ENCODE assay signal across 8 mouse cellular contexts in genomic region chr2:29669711-29670110, GRCm38 (mm10). TPM values are rescaled to one million over a fixed set of nuclear protein-coding genes. Genes with fewer than 3 reads are reported as not detected.
A peak's percentile ranks its signal among the peaks of the same experiment; 100 is the strongest.
DNase-seq lines count a peak whose midpoint lies in the region; ATAC-seq and TF ChIP-seq lines count a peak whose summit lies in the region.
"Had no signal": no experiment of that assay in that cellular context is flagged by ENCODE, and none has a peak within 500 bp of the region (broad histone marks: within the 10 kb centered on the region; RNA-seq: fewer than 3 reads in every experiment).

No protein-coding gene starts in this region.

- H3K4me2 ChIP-seq in heart, postnatal 0 days (ENCODE audit: low read depth, low read length), result no peak overlapping the region
- no peak overlapping the region for H3K4me2 ChIP-seq in heart, embryonic 12.5 days
- no peak overlapping the region for H3K4me2 ChIP-seq in lung, embryonic 16.5 days (ENCODE audit: low read depth, low read length)

- H3K9me3 ChIP-seq in heart, postnatal 0 days (replicated peaks; ENCODE audit: control insufficient read depth, low read length), result no peaks in the 10 kb centered on the region
- no peaks in the 10 kb centered on the region for H3K9me3 ChIP-seq in heart, embryonic 12.5 days (replicated peaks)
- H3K9me3 ChIP-seq in lung, embryonic 16.5 days (ENCODE audit: control insufficient read depth, low read length), result no peaks in the 10 kb centered on the region
- H3K9me3 ChIP-seq: megakaryocyte, embryonic 14.5 days had no signal

- peaks cover 48% of the 10 kb centered on the region for H3K4me1 ChIP-seq in heart, postnatal 0 days (ENCODE audit: control insufficient read depth, insufficient read depth)
- peaks cover 60% of the 10 kb centered on the region for H3K4me1 ChIP-seq in heart, embryonic 12.5 days (replicated peaks)
- H3K4me1 ChIP-seq in lung, embryonic 16.5 days (replicated peaks; ENCODE audit: control insufficient read depth, insufficient read depth, low read length), result peaks cover 45% of the 10 kb centered on the region
- peaks cover 39% of the 10 kb centered on the region for H3K4me1 ChIP-seq in lung, adult 2 months (ENCODE audit: control insufficient read depth, insufficient read depth, low read length)
- peaks cover 44% of the 10 kb centered on the region for H3K4me1 ChIP-seq in olfactory bulb, adult 2 months (ENCODE audit: control insufficient read depth, insufficient read depth, low read length)

- no peak for TF ChIP-seq CTCF in heart, postnatal 0 days (IDR thresholded peaks at IDR 0.05; ENCODE audit: low read depth)
- TF ChIP-seq CTCF in lung, adult 2 months (IDR thresholded peaks at IDR 0.05; ENCODE audit: insufficient read depth, low read length), result no peak
- TF ChIP-seq CTCF in olfactory bulb, adult 2 months (IDR thresholded peaks at IDR 0.05; ENCODE audit: insufficient read depth, low read depth, low read length), result no peak

- no peak for TF ChIP-seq POLR2A in lung, adult 2 months (IDR thresholded peaks at IDR 0.05; ENCODE audit: borderline replicate concordance, extremely low read depth, low read depth, low read length)
- TF ChIP-seq POLR2A in olfactory bulb, adult 2 months (IDR thresholded peaks at IDR 0.05; ENCODE audit: insufficient read depth, low read depth, low read length), result no peak

- H3K27me3 ChIP-seq in heart, postnatal 0 days (ENCODE audit: control insufficient read depth, insufficient read depth, low read length), result no peaks in the 10 kb centered on the region
- H3K27me3 ChIP-seq in heart, embryonic 12.5 days (replicated peaks), result no peaks in the 10 kb centered on the region
- H3K27me3 ChIP-seq in lung, embryonic 16.5 days (ENCODE audit: control insufficient read depth, insufficient read depth, low read depth, low read length), result no peaks in the 10 kb centered on the region
- H3K27me3 ChIP-seq: megakaryocyte, embryonic 14.5 days had no signal

- DNase-seq in heart, postnatal 0 days (ENCODE audit: low spot score), result no peak
- no peak for DNase-seq in lung, adult 2 months
- DNase-seq in fibroblast of lung, adult 2 months (ENCODE audit: low read depth), result peak; percentile 51

- H3K36me3 ChIP-seq in heart, postnatal 0 days (replicated peaks; ENCODE audit: control insufficient read depth, insufficient read depth, low read length), result no peaks in the 10 kb centered on the region; the same call in 1 of the 2 replicates
- H3K36me3 ChIP-seq in heart, embryonic 12.5 days, result no peaks in the 10 kb centered on the region
- H3K36me3 ChIP-seq in lung, embryonic 16.5 days (ENCODE audit: control insufficient read depth, insufficient read depth, low read length), result no peaks in the 10 kb centered on the region

- H3K4me3 ChIP-seq in heart, postnatal 0 days (ENCODE audit: low read depth, low read length), result no peak overlapping the region
- H3K4me3 ChIP-seq in heart, embryonic 12.5 days, result no peak overlapping the region
- no peak overlapping the region for H3K4me3 ChIP-seq in lung, embryonic 16.5 days (ENCODE audit: low read length)
- no peak overlapping the region for H3K4me3 ChIP-seq in lung, adult 2 months (replicated peaks; ENCODE audit: extremely low read depth, low read depth, low read length)
- H3K4me3 ChIP-seq in olfactory bulb, adult 2 months (ENCODE audit: insufficient read depth, low read depth, low read length), result no peak overlapping the region

- no peak for TF ChIP-seq EP300 in heart, postnatal 0 days (IDR thresholded peaks at IDR 0.05; ENCODE audit: low read depth)

- peak overlapping the region; percentile 49; the same call in 1 of the 2 replicates for H3K27ac ChIP-seq in heart, postnatal 0 days (ENCODE audit: low read depth)
- no peak overlapping the region for H3K27ac ChIP-seq in heart, embryonic 12.5 days (ENCODE audit: poor library complexity, severe bottlenecking)
- peak overlapping the region; percentile 44 for H3K27ac ChIP-seq in lung, embryonic 16.5 days (ENCODE audit: low read length)
- peak overlapping the region; percentile 39; the same call in 1 of the 2 replicates for H3K27ac ChIP-seq in olfactory bulb, adult 2 months (ENCODE audit: insufficient read depth, low read depth, low read length)

- no peak for ATAC-seq in heart, postnatal 0 days (ENCODE audit: insufficient read depth, low read depth)
- ATAC-seq in heart, embryonic 12.5 days (ENCODE audit: insufficient number of reproducible peaks, low FRiP score), result no peak
- peak; percentile 53 for ATAC-seq in lung, embryonic 16.5 days (ENCODE audit: low read depth)
- ATAC-seq in megakaryocyte progenitor cell, adult 5-6 weeks (replicated peaks; ENCODE audit: poor library complexity), result no peak

- no peak overlapping the region for H3K9ac ChIP-seq in heart, postnatal 0 days (replicated peaks; ENCODE audit: low read depth, low read length)
- no peak overlapping the region for H3K9ac ChIP-seq in heart, embryonic 12.5 days
- no peak overlapping the region for H3K9ac ChIP-seq in lung, embryonic 16.5 days (ENCODE audit: low read length)

RNA-seq across cellular contexts. Expression of gene Rapgef1, which starts 50.2 kb away (rescaled TPM):
- 47.6 and 64.0 TPM in 2 replicates for total RNA-seq in heart, postnatal 0 days (2014; rRNA removed; ENCODE audit: low replicate concordance)
- polyA plus RNA-seq in heart, postnatal 0 days (2015; fragmentation: Nextera tagmentation; extraction: Ambion mirVana), result 6.7 and 9.0 TPM in 2 replicates
- 13.2 and 14.5 TPM in 2 replicates for polyA plus RNA-seq in heart, embryonic 12.5 days (2016; fragmentation: Nextera tagmentation; extraction: Ambion mirVana)
- 10.7 and 12.2 TPM in 2 replicates for polyA plus RNA-seq in lung, embryonic 16.5 days (2015; fragmentation: Nextera tagmentation; extraction: Ambion mirVana)
- 52.4 and 65.2 TPM in 2 replicates for polyA plus RNA-seq in lung, adult 2 months (2012; rRNA removed)
- polyA plus RNA-seq in olfactory bulb, adult 2 months (2012; ENCODE audit: insufficient read depth, insufficient read length, low replicate concordance, missing spikeins), result 75.7 TPM in 1 of 2 replicates, not detected in the other
- 19.4 and 21.7 TPM in 2 replicates for total RNA-seq in megakaryocyte progenitor cell, adult 5-6 weeks (2015)
- 22.9 and 24.9 TPM in 2 replicates for total RNA-seq in megakaryocyte progenitor cell, adult 5-6 weeks (2017)
